In the genomic region with DNA sequence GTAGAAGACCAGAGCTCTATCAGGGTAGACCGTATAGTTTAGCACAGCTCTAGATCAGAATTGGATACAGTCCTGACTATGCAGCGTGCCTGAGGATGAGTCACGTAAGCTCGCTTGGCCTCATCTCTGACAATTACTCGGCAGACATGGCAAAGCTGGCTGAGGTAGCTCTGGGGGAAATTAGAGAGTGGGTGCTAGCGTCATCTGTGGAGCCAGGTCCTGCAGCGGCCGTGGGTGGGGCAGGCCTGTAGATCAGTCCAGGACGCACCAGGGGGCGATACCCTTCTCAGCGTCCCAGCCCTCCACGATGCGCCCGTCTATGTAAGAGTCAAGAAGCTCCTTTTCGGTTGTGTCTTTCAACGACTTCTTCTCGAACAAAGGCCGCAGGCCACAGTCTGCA, we compare ENCODE assay signal across 15 mouse cellular contexts. TPM values are rescaled to one million over a fixed set of nuclear protein-coding genes. Genes with fewer than 3 reads are reported as not detected.
DNase-seq lines count a peak whose midpoint lies in the region; ATAC-seq and TF ChIP-seq lines count a peak whose summit lies in the region.
"Had no signal": no experiment of that assay in that cellular context is flagged by ENCODE, and none has a peak within 500 bp of the region (broad histone marks: within the 10 kb centered on the region; RNA-seq: fewer than 3 reads in every experiment).

No protein-coding gene starts in this region.

- H3K79me2 ChIP-seq in myocyte (ENCODE audit: control insufficient read depth, insufficient read depth): no peaks in the 10 kb centered on the region

- peak overlapping the region; percentile 2 for H3K4me2 ChIP-seq in myocyte (ENCODE audit: low read depth)
- H3K4me2 ChIP-seq in hindbrain, embryonic 13.5 days: no peak overlapping the region
- H3K4me2 ChIP-seq: midbrain, embryonic 12.5 days had no signal

- DNase-seq in adrenal gland, postnatal 10 days: peak; percentile 28
- no peak for DNase-seq in adrenal gland, postnatal 25 days
- DNase-seq in left cerebral cortex, adult 18-20 months (ENCODE audit: low spot score in 2 of 2): peak; percentile 24 to 32
- DNase-seq in left cerebral cortex, adult 8-10 months (ENCODE audit: low spot score in 2 of 2): no peak
- no peak for DNase-seq in gastrocnemius, adult 8-10 months (ENCODE audit: low spot score in 2 of 2)
- DNase-seq: adrenal gland, adult 8-10 months; cerebellum, adult 11 months; heart, postnatal 10 days; lung, postnatal 10 days had no signal

- H3K27ac ChIP-seq in ES-Bruce4 (ENCODE audit: insufficient read depth, low read length): no peak overlapping the region
- H3K27ac ChIP-seq in hindbrain, embryonic 13.5 days: no peak overlapping the region
- H3K27ac ChIP-seq: kidney, postnatal 0 days; midbrain, embryonic 12.5 days had no signal

- no peaks in the 10 kb centered on the region for H3K4me1 ChIP-seq in ES-Bruce4 (ENCODE audit: control insufficient read depth, insufficient read depth, low read length)
- H3K4me1 ChIP-seq in hindbrain, embryonic 13.5 days (replicated peaks): no peaks in the 10 kb centered on the region
- H3K4me1 ChIP-seq: midbrain, embryonic 12.5 days had no signal

- H3K9me3 ChIP-seq in ES-Bruce4 (replicated peaks; ENCODE audit: control insufficient read depth, insufficient read depth, low read length, poor library complexity, severe bottlenecking): no peaks in the 10 kb centered on the region
- no peaks in the 10 kb centered on the region for H3K9me3 ChIP-seq in hindbrain, embryonic 13.5 days
- H3K9me3 ChIP-seq: midbrain, embryonic 12.5 days had no signal

- ATAC-seq in hindbrain, embryonic 13.5 days (ENCODE audit: low FRiP score): no peak
- ATAC-seq: forebrain, embryonic 16.5 days had no signal

- H3K27me3 ChIP-seq in ES-Bruce4 (ENCODE audit: control insufficient read depth, insufficient read depth, low read length, poor library complexity, severe bottlenecking): no peaks in the 10 kb centered on the region
- no peaks in the 10 kb centered on the region for H3K27me3 ChIP-seq in myocyte (ENCODE audit: control insufficient read depth, insufficient read depth, insufficient read length)
- no peaks in the 10 kb centered on the region for H3K27me3 ChIP-seq in hindbrain, embryonic 13.5 days
- H3K27me3 ChIP-seq: midbrain, embryonic 12.5 days had no signal

- no peak for TF ChIP-seq EP300 in ES-Bruce4 (IDR thresholded peaks at IDR 0.05; ENCODE audit: insufficient read depth, low read depth, low read length)

- H3K4me3 ChIP-seq in ES-Bruce4 (ENCODE audit: low read depth, low read length) (no peak overlapping the region; the same call in 1 of the 2 replicates), myocyte (no peak overlapping the region)
- H3K4me3 ChIP-seq in hindbrain, embryonic 13.5 days: no peak overlapping the region
- H3K4me3 ChIP-seq: midbrain, embryonic 12.5 days had no signal

- H3K36me3 ChIP-seq in ES-Bruce4 (ENCODE audit: control insufficient read depth, insufficient read depth, low read length, poor library complexity, severe bottlenecking) (no peaks in the 10 kb centered on the region), myocyte (ENCODE audit: control insufficient read depth, insufficient read depth) (no peaks in the 10 kb centered on the region)
- H3K36me3 ChIP-seq in hindbrain, embryonic 13.5 days: 0 out of 2 replicates have a peak, but pooled peaks cover 5% of the 10 kb centered on the region
- H3K36me3 ChIP-seq: midbrain, embryonic 12.5 days had no signal

- no peak overlapping the region for H3K9ac ChIP-seq in ES-Bruce4 (ENCODE audit: low read depth, poor library complexity, severe bottlenecking)
- no peak overlapping the region for H3K9ac ChIP-seq in hindbrain, embryonic 13.5 days
- H3K9ac ChIP-seq: midbrain, embryonic 12.5 days had no signal

- TF ChIP-seq POLR2A in ES-Bruce4 (IDR thresholded peaks at IDR 0.05; ENCODE audit: insufficient read depth, low read length): no peak
- no peak for TF ChIP-seq POLR2A in myocyte (IDR thresholded peaks at IDR 0.05; ENCODE audit: insufficient read length, low read depth)

- H3ac ChIP-seq in myocyte (ENCODE audit: control insufficient read depth, insufficient read length): no peak overlapping the region

- TF ChIP-seq CTCF in ES-Bruce4 (IDR thresholded peaks at IDR 0.05; ENCODE audit: low read depth, low read length): peak; percentile 53

- 86% methylated on average over 18 of the region's 18 CpGs for WGBS in hindbrain, embryonic 13.5 days

TF ChIP-seq in myocyte, 11 proteins besides CTCF, POLR2A, EP300 and RAD21:
- TF ChIP-seq MYOG (IDR thresholded peaks at IDR 0.05; ENCODE audit: control insufficient read depth in 1 of 3, insufficient read depth in 1 of 3, insufficient read length in 2 of 3, low read depth in 2 of 3) (peak in 1 of 3 experiments; percentile 2), REST (IDR thresholded peaks at IDR 0.05; ENCODE audit: insufficient read depth, insufficient read length) (no peak)

RNA-seq across cellular contexts. Expression of a gene that starts 6.5 kb away (rescaled TPM):
- 100 to 1,000 TPM; 156 to 377 TPM for total RNA-seq in adrenal gland, postnatal 10 days (2021)
- total RNA-seq in adrenal gland, postnatal 25 days (2021): 0.15 and 13.7 TPM in 2 replicates
- total RNA-seq in left cerebral cortex, adult 18-20 months (2021): under 1 TPM in 1 of 2 experiments, not detected in 1; 0.14 TPM
- under 1 TPM in 2 of 4 experiments, not detected in 2; 0.23 to 0.42 TPM for total RNA-seq in left cerebral cortex, adult 8-10 months (2022)
- polyA plus RNA-seq in ES-Bruce4 (2011; ENCODE audit: insufficient read depth, insufficient read length, low read depth, missing spikeins): 0.57 and 0.67 TPM in 2 replicates
- 6.2 TPM for polyA plus RNA-seq in myocyte (2012; fragmentation: generic; extraction: Trizol)
- under 1 TPM in 2 of 4 experiments, not detected in 2; 0.19 to 0.75 TPM for total RNA-seq in gastrocnemius, adult 8-10 months (2022)
- 0.09 TPM in 1 of 2 replicates, not detected in the other for polyA plus RNA-seq in hindbrain, embryonic 13.5 days (2015; fragmentation: Nextera tagmentation; extraction: Ambion mirVana)
- polyA plus RNA-seq: forebrain, embryonic 16.5 days; midbrain, embryonic 12.5 days had no signal

RNA-seq across cellular contexts. Expression of a gene that starts 19.9 kb away (rescaled TPM):
- total RNA-seq in adrenal gland, postnatal 10 days (2021): 10 to 100 TPM; 13.2 to 16.9 TPM
- 14.5 and 15.5 TPM in 2 replicates for total RNA-seq in adrenal gland, postnatal 25 days (2021)
- total RNA-seq in left cerebral cortex, adult 18-20 months (2021): 10 to 100 TPM; 10.2 to 11.4 TPM
- total RNA-seq in left cerebral cortex, adult 8-10 months (2022): 10 to 100 TPM; 11.6 to 14.5 (median 13.7) TPM
- polyA plus RNA-seq in ES-Bruce4 (2011; ENCODE audit: insufficient read depth, insufficient read length, low read depth, missing spikeins) (14.4 and 14.9 TPM in 2 replicates), myocyte (2012; fragmentation: generic; extraction: Trizol) (11.8 TPM)
- total RNA-seq in gastrocnemius, adult 8-10 months (2022): 1 to 10 TPM; 2.1 to 2.7 (median 2.4) TPM
- polyA plus RNA-seq in hindbrain, embryonic 13.5 days (2015; fragmentation: Nextera tagmentation; extraction: Ambion mirVana): 12.1 and 15.7 TPM in 2 replicates

RNA-seq across cellular contexts. Expression of a gene that starts 20.0 kb away (rescaled TPM):
- total RNA-seq in adrenal gland, postnatal 10 days (2021): 10 to 100 TPM; 53.8 to 70.9 TPM
- 58.7 and 68.6 TPM in 2 replicates for total RNA-seq in adrenal gland, postnatal 25 days (2021)
- total RNA-seq in left cerebral cortex, adult 18-20 months (2021): 10 to 100 TPM; 67.0 to 67.9 TPM
- total RNA-seq in left cerebral cortex, adult 8-10 months (2022): 10 to 100 TPM; 60.8 to 82.1 (median 74.6) TPM
- polyA plus RNA-seq in ES-Bruce4 (2011; ENCODE audit: insufficient read depth, insufficient read length, low read depth, missing spikeins): 85.6 and 93.7 TPM in 2 replicates
- polyA plus RNA-seq in myocyte (2012; fragmentation: generic; extraction: Trizol): 52.7 TPM
- 1 to 10 TPM; 3.8 to 7.9 (median 4.9) TPM for total RNA-seq in gastrocnemius, adult 8-10 months (2022)
- polyA plus RNA-seq in hindbrain, embryonic 13.5 days (2015; fragmentation: Nextera tagmentation; extraction: Ambion mirVana): 88.6 and 89.0 TPM in 2 replicates

Comparison
In these comparisons a context has a peak if more than half of its experiments do, and no peak if none do; other contexts are left out.
1. DNase-seq: peak in adrenal gland, postnatal 10 days (single experiment) and left cerebral cortex, adult 18-20 months (2 of 2); none in adrenal gland, postnatal 25 days (single experiment), left cerebral cortex, adult 8-10 months (0 of 2) and gastrocnemius, adult 8-10 months (0 of 2).
2. RNA of a gene that starts 6.5 kb away (total RNA-seq): 156 to 377 TPM in adrenal gland, postnatal 10 days; 0.23 to 0.42 TPM in left cerebral cortex, adult 8-10 months, 0.19 to 0.75 TPM in gastrocnemius, adult 8-10 months, 0.15 to 13.7 TPM in adrenal gland, postnatal 25 days and 0.14 TPM in left cerebral cortex, adult 18-20 months; every median in the first group is over 10 times any median in the second.